Mouse (Mus musculus) C2C12 (cell line): ENCODE data around the gene Trappc6a. TPM values are rescaled to one million over a fixed set of nuclear protein-coding genes. Genes with fewer than 3 reads are reported as not detected.

Source experiments
- H3K27me3 ChIP-seq: one replicate; pipeline ENCODE4 v1.6.1; 2011; ENCODE audit not compliant: control insufficient read depth, insufficient read depth, insufficient read length
- H3K36me3 ChIP-seq: one replicate; pipeline ENCODE4 v1.6.1; 2011; ENCODE audit not compliant: control insufficient read depth, insufficient read depth
- H3K4me3 ChIP-seq: one replicate; pipeline ENCODE4 v1.5.1; 2011; ENCODE audit warnings: mild to moderate bottlenecking, control low read depth; ENCODE audit not compliant: poor library complexity, insufficient read depth, severe bottlenecking
- H3K79me2 ChIP-seq: one replicate; pipeline ENCODE4 v1.6.1; 2011; ENCODE audit not compliant: control insufficient read depth, insufficient read depth
- H3K79me3 ChIP-seq: one replicate; pipeline ENCODE4 v1.6.1; 2011; ENCODE audit warnings: low read depth, control low read depth
- H3ac ChIP-seq: one replicate; pipeline ENCODE3; 2011; ENCODE audit warnings: low read depth; ENCODE audit not compliant: control insufficient read depth, insufficient read length
- CEBPB ChIP-seq: IDR thresholded peaks from one replicate; pipeline ENCODE4 v1.6.1; 2011; ENCODE audit warnings: low read depth, mild to moderate bottlenecking, control low read depth, moderate library complexity
- CTCF ChIP-seq: IDR thresholded peaks from one replicate; pipeline ENCODE4 v1.5.1; 2011; ENCODE audit not compliant: control insufficient read depth, insufficient read depth, insufficient read length
- FOSL1 ChIP-seq: IDR thresholded peaks from one replicate; pipeline ENCODE4 v1.8.0; 2011; ENCODE audit warnings: mild to moderate bottlenecking, low read length; ENCODE audit not compliant: poor library complexity, insufficient read depth, severe bottlenecking
- MAX ChIP-seq: IDR thresholded peaks from one replicate; pipeline ENCODE4 v1.6.1; 2011; ENCODE audit warnings: mild to moderate bottlenecking, control low read depth
- MYOD1 ChIP-seq: IDR thresholded peaks from one replicate; pipeline ENCODE4 v1.6.1; 2011; ENCODE audit warnings: low read depth; ENCODE audit not compliant: control insufficient read depth, insufficient read length
- MYOG ChIP-seq: IDR thresholded peaks from one replicate; pipeline ENCODE4 v1.6.1; 2011; ENCODE audit not compliant: control insufficient read depth, insufficient read length; ENCODE audit errors: extremely low read depth
- USF1 ChIP-seq: IDR thresholded peaks from one replicate; pipeline ENCODE4 v1.6.1; 2011; ENCODE audit warnings: low read depth, mild to moderate bottlenecking, control low read depth, moderate library complexity
- polyA plus RNA-seq: library from polyadenylated mRNA; unstranded; fragments of >200 nt; fragmentation: generic; extraction: Trizol; gene quantifications from one replicate; pipeline ENCODE4 v1.2.1, GENCODE M21; 2012; ENCODE audit warnings: missing spikeins

Gene Trappc6a
- polyA plus RNA-seq, 1 experiment = 23.2 TPM

DNA sequence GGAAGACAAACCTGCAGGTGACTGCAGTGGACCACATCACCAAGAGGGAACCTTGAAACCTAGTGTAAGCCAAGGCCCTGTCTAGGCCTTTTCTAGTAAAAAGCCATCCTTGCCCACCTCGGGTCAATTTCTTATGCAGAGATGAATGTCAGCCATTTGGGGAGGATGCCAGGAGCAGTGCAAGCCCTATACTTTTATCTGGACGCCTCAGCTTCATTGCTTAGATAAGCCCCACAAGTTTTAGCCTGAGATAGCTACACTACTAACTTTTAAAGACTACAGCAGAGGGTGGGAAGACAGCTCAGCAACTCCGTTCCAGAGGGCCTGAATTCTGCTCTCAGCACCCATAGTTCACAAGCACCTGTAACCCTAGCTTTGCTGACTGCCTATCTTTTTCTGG, 55.7 kb downstream of the Trappc6a start:
- Histone ChIP-seq H3K79me2 (peaks cover 40% of the 10 kb centered on the region), H3K79me3 (peaks cover 31% of the 10 kb centered on the region), H3K27me3 (no peaks in the 10 kb centered on the region), H3K4me3 (no peak overlapping the region), H3ac (no peak overlapping the region), H3K36me3 (peaks cover 15% of the 10 kb centered on the region)
- TF ChIP-seq MYOG = no peak
- TF ChIP-seq USF1 = no peak
- no peak for TF ChIP-seq FOSL1
- TF ChIP-seq MAX = no peak
- no peak for TF ChIP-seq CEBPB
- no peak for TF ChIP-seq CTCF
- no peak for TF ChIP-seq MYOD1

DNA sequence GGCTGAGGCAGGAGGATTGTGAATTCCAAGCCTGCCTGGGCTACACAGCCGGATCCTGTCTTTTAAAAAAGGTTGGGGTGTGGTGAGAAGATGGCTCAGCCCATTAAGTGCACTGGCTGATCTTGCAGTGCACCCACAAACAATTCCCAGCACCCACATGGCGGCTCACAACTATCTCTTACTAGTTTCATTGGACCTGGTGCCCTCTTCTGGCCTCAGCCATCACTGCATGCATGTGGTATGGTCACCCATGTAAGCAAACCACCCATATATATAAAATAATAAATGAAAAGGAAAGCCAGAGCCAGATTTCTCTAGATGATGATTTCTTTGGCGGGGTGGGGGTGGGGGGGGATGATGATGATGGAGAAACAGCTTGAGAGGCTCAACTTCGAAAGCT, 56.3 kb downstream of the Trappc6a start:
- no peak overlapping the region for H3K4me3 ChIP-seq
- H3K27me3 ChIP-seq = no peaks in the 10 kb centered on the region
- H3K36me3 ChIP-seq = peaks cover 15% of the 10 kb centered on the region
- TF ChIP-seq CTCF = no peak
- no peak for TF ChIP-seq MYOG
- TF ChIP-seq USF1 = no peak
- no peak for TF ChIP-seq MYOD1
- no peak for TF ChIP-seq FOSL1
- TF ChIP-seq MAX = no peak
- TF ChIP-seq CEBPB = no peak
- H3K79me3 ChIP-seq = peaks cover 29% of the 10 kb centered on the region
- no peak overlapping the region for H3ac ChIP-seq
- H3K79me2 ChIP-seq = peaks cover 40% of the 10 kb centered on the region

Other genes with a start within 250 kb of the Trappc6a start
- gene Vasp, start 236.6 kb upstream of the Trappc6a start, polyA plus RNA-seq = 145 TPM
- gene Ppm1n, start 228.3 kb upstream of the Trappc6a start, polyA plus RNA-seq = 0.05 TPM
- gene Rtn2, start 225.8 kb upstream of the Trappc6a start, polyA plus RNA-seq = 107 TPM
- gene Fosb, start 198.3 kb upstream of the Trappc6a start, polyA plus RNA-seq = 1.4 TPM
- gene Ercc1, start 163.6 kb upstream of the Trappc6a start, polyA plus RNA-seq = 151 TPM
- gene Cd3eap, start 148.9 kb upstream of the Trappc6a start, polyA plus RNA-seq = 25.6 TPM
- gene Ppp1r13l, start 148.6 kb upstream of the Trappc6a start, polyA plus RNA-seq = 21.5 TPM
- 9.7 TPM for gene Ercc2, start 126.4 kb upstream of the Trappc6a start, polyA plus RNA-seq
- 4.3 TPM for gene Klc3, start 104.3 kb upstream of the Trappc6a start, polyA plus RNA-seq
- gene Ckm, start 103.6 kb upstream of the Trappc6a start, polyA plus RNA-seq = 1.9 TPM
- gene Mark4, start 49.6 kb upstream of the Trappc6a start, polyA plus RNA-seq = 12.9 TPM
- 0.01 TPM for gene Exoc3l2, start 45.1 kb upstream of the Trappc6a start, polyA plus RNA-seq
- gene Bloc1s3, start within 50 bp of the Trappc6a start, polyA plus RNA-seq = 4.8 TPM
- 0.11 TPM for gene Nkpd1, start 9.4 kb downstream of the Trappc6a start, polyA plus RNA-seq
- 32.6 TPM for gene Ppp1r37, start 54.7 kb downstream of the Trappc6a start, polyA plus RNA-seq
- gene Zfp296, start 68.9 kb downstream of the Trappc6a start, polyA plus RNA-seq = 1.9 TPM
- 136 TPM for gene Gemin7, start 69.2 kb downstream of the Trappc6a start, polyA plus RNA-seq
- 19.0 TPM for gene Clasrp, start 96.1 kb downstream of the Trappc6a start, polyA plus RNA-seq
- 11.1 TPM for gene Relb, start 121.0 kb downstream of the Trappc6a start, polyA plus RNA-seq
- gene Clptm1, start 156.6 kb downstream of the Trappc6a start, polyA plus RNA-seq = 95.7 TPM
- gene Apoc2, start 169.5 kb downstream of the Trappc6a start, polyA plus RNA-seq = not detected
- not detected for gene Gm44805, start 173.0 kb downstream of the Trappc6a start, polyA plus RNA-seq
- gene Apoc4, start 173.1 kb downstream of the Trappc6a start, polyA plus RNA-seq = not detected
- not detected for gene Apoc1, start 184.3 kb downstream of the Trappc6a start, polyA plus RNA-seq
- gene Apoe, start 190.8 kb downstream of the Trappc6a start, polyA plus RNA-seq = 2.0 TPM
- 218 TPM for gene Tomm40, start 207.0 kb downstream of the Trappc6a start, polyA plus RNA-seq
- 26.7 TPM for gene Nectin2, start 242.1 kb downstream of the Trappc6a start, polyA plus RNA-seq